Mouse (Mus musculus) MEL (cell line): ENCODE data around the gene Kcna5. TPM values are rescaled to one million over a fixed set of nuclear protein-coding genes. Genes with fewer than 3 reads are reported as not detected.

ENCODE experiments used
- DNase-seq: peaks from one replicate; pipeline ENCODE4 v3.0.0; 2011; ENCODE audit warnings: low read depth, low spot score
- H3K27ac ChIP-seq: 2 replicates; pipeline ENCODE4 v1.5.1; 2012; ENCODE audit warnings: low read depth, mild to moderate bottlenecking, control low read depth, low read length, moderate library complexity; ENCODE audit not compliant: control insufficient read depth
- H3K27me3 ChIP-seq, 2 experiments: fragments of 150-350 bp in 1 of 2; sonication (generic) in 1 of 2; 2 replicates each; pipeline ENCODE4 v1.6.1; 2012; ENCODE audit warnings: low read length in 2 of 2, mild to moderate bottlenecking in 2 of 2, improper control_type of control experiment in 1 of 2, moderate library complexity in 1 of 2; ENCODE audit not compliant: insufficient read depth in 2 of 2, control insufficient read depth in 1 of 2
- H3K36me3 ChIP-seq, 2 experiments: 2 replicates each; pipeline ENCODE4 v1.6.1; 2012 to 2014; ENCODE audit warnings: low read length in 2 of 2, improper control_type of control experiment in 1 of 2, inconsistent platforms in 1 of 2, mild to moderate bottlenecking in 1 of 2; ENCODE audit not compliant: insufficient read depth in 2 of 2, control insufficient read depth in 1 of 2
- H3K4me1 ChIP-seq, 2 experiments: fragments of 150-350 bp in 1 of 2; sonication (generic) in 1 of 2; 2 replicates each; pipeline ENCODE4 v1.6.1; 2012; ENCODE audit warnings: low read length in 2 of 2, improper control_type of control experiment in 1 of 2, mild to moderate bottlenecking in 1 of 2; ENCODE audit not compliant: insufficient read depth in 2 of 2, control insufficient read depth in 1 of 2
- H3K4me3 ChIP-seq, 2 experiments: fragments of 150-350 bp in 1 of 2; sonication (generic) in 1 of 2; 2 replicates each; pipeline ENCODE4 v1.5.1; 2012; ENCODE audit warnings: low read depth in 2 of 2, low read length in 2 of 2, mild to moderate bottlenecking in 2 of 2, moderate library complexity in 2 of 2, control low read depth in 1 of 2, improper control_type of control experiment in 1 of 2; ENCODE audit not compliant: control insufficient read depth in 1 of 2, insufficient read depth in 1 of 2
- H3K79me2 ChIP-seq: 2 replicates; pipeline ENCODE4 v1.6.1; 2012; ENCODE audit warnings: mild to moderate bottlenecking, low read length, moderate library complexity; ENCODE audit not compliant: control insufficient read depth, poor library complexity, insufficient read depth
- H3K9ac ChIP-seq: 2 replicates; pipeline ENCODE4 v1.6.1; 2012; ENCODE audit warnings: low read depth, mild to moderate bottlenecking, control low read depth, low read length, moderate library complexity; ENCODE audit not compliant: control insufficient read depth, poor library complexity, severe bottlenecking
- H3K9me3 ChIP-seq: fragments of 150-350 bp; sonication (generic); replicated peaks from 2 replicates; pipeline ENCODE4 v1.6.1; 2012; ENCODE audit warnings: mild to moderate bottlenecking, low read length, improper control_type of control experiment, moderate library complexity; ENCODE audit not compliant: insufficient read depth
- BHLHE40 ChIP-seq: IDR thresholded peaks from 2 replicates; pipeline ENCODE4 v1.6.1; 2012; ENCODE audit warnings: low read depth, mild to moderate bottlenecking, inconsistent platforms, low read length, improper control_type of control experiment, borderline replicate concordance
- CTCF ChIP-seq, 3 experiments: IDR thresholded peaks in 2 of 3; conservative IDR thresholded peaks in 1 of 3; 2 replicates each; pipeline ENCODE4 v1.5.1; 2011 to 2012; ENCODE audit warnings: low read length in 3 of 3, low read depth in 2 of 3, mild to moderate bottlenecking in 2 of 3, improper control_type of control experiment in 1 of 3, inconsistent platforms in 1 of 3, mixed read lengths in 1 of 3, moderate library complexity in 1 of 3; ENCODE audit not compliant: control insufficient read depth in 1 of 3, insufficient read depth in 1 of 3, poor library complexity in 1 of 3, severe bottlenecking in 1 of 3
- E2F4 ChIP-seq: IDR thresholded peaks from 2 replicates; pipeline ENCODE4 v1.6.1; 2011; ENCODE audit warnings: low read depth, low read length, improper control_type of control experiment, borderline replicate concordance
- EP300 ChIP-seq, 2 experiments: IDR thresholded peaks; 2 replicates each; pipeline ENCODE4 v1.6.1; 2011; ENCODE audit warnings: improper control_type of control experiment in 2 of 2, low read length in 2 of 2, low read depth in 1 of 2, mild to moderate bottlenecking in 1 of 2
- ETS1 ChIP-seq: IDR thresholded peaks from 2 replicates; pipeline ENCODE4 v1.6.1; 2012; ENCODE audit warnings: low read depth, mild to moderate bottlenecking, inconsistent platforms, low read length, improper control_type of control experiment, moderate library complexity
- GABPA ChIP-seq: IDR thresholded peaks from 2 replicates; pipeline ENCODE4 v1.6.1; 2012; ENCODE audit warnings: low read depth, mild to moderate bottlenecking, inconsistent platforms, low read length, improper control_type of control experiment, moderate library complexity
- HCFC1 ChIP-seq: IDR thresholded peaks from 2 replicates; pipeline ENCODE4 v1.6.1; 2012; ENCODE audit warnings: low read depth, mild to moderate bottlenecking, inconsistent platforms, low read length, improper control_type of control experiment, moderate library complexity
- JUND ChIP-seq: IDR thresholded peaks from 2 replicates; pipeline ENCODE4 v1.6.1; 2011; ENCODE audit warnings: low read depth, mild to moderate bottlenecking, improper control_type of control experiment, low read length
- MAFK ChIP-seq: IDR thresholded peaks from 2 replicates; pipeline ENCODE4 v1.6.1; 2011; ENCODE audit warnings: low read depth, mild to moderate bottlenecking, low read length, improper control_type of control experiment, borderline replicate concordance
- MEF2A ChIP-seq: IDR thresholded peaks from 2 replicates; pipeline ENCODE4 v1.6.1; 2014; ENCODE audit warnings: low read depth, mild to moderate bottlenecking, inconsistent platforms, low read length, improper control_type of control experiment; ENCODE audit not compliant: poor library complexity, insufficient replicate concordance, severe bottlenecking; ENCODE audit errors: extremely low read depth
- MXI1 ChIP-seq: IDR thresholded peaks from 2 replicates; pipeline ENCODE4 v1.6.1; 2011; ENCODE audit warnings: mild to moderate bottlenecking, low read depth, low read length, improper control_type of control experiment
- NELFE ChIP-seq: IDR thresholded peaks from 2 replicates; pipeline ENCODE4 v1.6.1; 2011; ENCODE audit warnings: low read depth, low read length, improper control_type of control experiment
- POLR2AphosphoS5 ChIP-seq: IDR thresholded peaks from 2 replicates; pipeline ENCODE4 v1.6.1; 2012; ENCODE audit warnings: low read depth, borderline replicate concordance, mild to moderate bottlenecking, inconsistent platforms, low read length, moderate library complexity, mixed read lengths
- RCOR1 ChIP-seq: IDR thresholded peaks from 2 replicates; pipeline ENCODE4 v1.6.1; 2012; ENCODE audit warnings: low read depth, mild to moderate bottlenecking, inconsistent platforms, low read length, improper control_type of control experiment
- SMC3 ChIP-seq: IDR thresholded peaks from 2 replicates; pipeline ENCODE4 v1.6.1; 2011; ENCODE audit warnings: low read depth, low read length, improper control_type of control experiment
- TAL1 ChIP-seq: IDR thresholded peaks from 2 replicates; pipeline ENCODE4 v1.6.1; 2012; ENCODE audit warnings: mild to moderate bottlenecking, inconsistent platforms, low read length, moderate library complexity, mixed read lengths
- UBTF ChIP-seq: IDR thresholded peaks from 2 replicates; pipeline ENCODE4 v1.6.1; 2012; ENCODE audit warnings: low read depth, mild to moderate bottlenecking, inconsistent platforms, low read length, improper control_type of control experiment, moderate library complexity, borderline replicate concordance; ENCODE audit not compliant: insufficient read depth
- USF1 ChIP-seq: IDR thresholded peaks from 2 replicates; pipeline ENCODE4 v1.6.1; 2014; ENCODE audit warnings: low read depth, mild to moderate bottlenecking, inconsistent platforms, low read length, improper control_type of control experiment, moderate library complexity
- ZMIZ1 ChIP-seq: IDR thresholded peaks from 2 replicates; pipeline ENCODE4 v1.6.1; 2012; ENCODE audit warnings: low read depth, mild to moderate bottlenecking, inconsistent platforms, low read length, improper control_type of control experiment, moderate library complexity
- ZNF384 ChIP-seq: IDR thresholded peaks from 2 replicates; pipeline ENCODE4 v1.6.1; 2012; ENCODE audit warnings: low read depth, mild to moderate bottlenecking, inconsistent platforms, low read length, improper control_type of control experiment
- polyA plus RNA-seq, 2 experiments: library from polyadenylated mRNA; stranded (reverse) in 1 of 2; unstranded in 1 of 2; fragments of >175 nt in 1 of 2; fragments of >200 nt in 1 of 2; gene quantifications; 2 replicates each; pipeline versions ENCODE4 v1.2.1 to v1.2.4; 2012; ENCODE audit warnings: low replicate concordance in 2 of 2, low read depth in 1 of 2; ENCODE audit not compliant: insufficient read length in 2 of 2, insufficient read depth in 1 of 2, missing spikeins in 1 of 2
- total RNA-seq: library from RNA; depleted of rRNA; stranded (reverse); fragments of 300-350 nt; gene quantifications from 2 replicates; pipeline ENCODE4 v1.2.3, GENCODE M21; 2012

Gene Kcna5
- total and polyA plus RNA-seq, 3 experiments = not detected

DNA sequence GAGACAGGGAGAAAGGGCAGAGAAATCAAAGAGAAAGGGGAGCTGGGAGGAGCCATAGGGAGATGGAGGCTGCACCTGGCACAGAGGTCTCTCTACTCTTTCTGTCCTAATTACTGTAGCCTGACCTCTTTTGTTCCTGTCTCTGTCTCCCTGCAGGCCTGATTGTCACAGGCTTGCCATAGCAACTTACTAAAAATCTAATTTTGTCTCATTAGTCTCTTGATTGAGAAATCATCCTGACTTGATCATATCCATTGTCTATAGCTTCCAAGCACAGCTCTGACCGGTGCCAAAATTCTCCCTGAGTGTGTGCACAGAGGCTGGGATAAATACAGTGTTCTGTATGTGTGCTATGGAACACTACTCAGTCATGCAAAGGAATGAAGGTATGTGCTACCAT, 25.5 kb upstream of the Kcna5 start:
- Histone ChIP-seq H3K36me3 (no peaks in the 10 kb centered on the region), H3K27me3 (no peaks in the 10 kb centered on the region), H3K9me3 (no peaks in the 10 kb centered on the region), H3K9ac (no peak overlapping the region), H3K27ac (no peak overlapping the region), H3K79me2 (no peaks in the 10 kb centered on the region), H3K4me1 (no peaks in the 10 kb centered on the region), H3K4me3 (no peak overlapping the region)
- TF ChIP-seq USF1 = no peak
- no peak for TF ChIP-seq NELFE
- no peak for TF ChIP-seq GABPA
- no peak for TF ChIP-seq E2F4
- no peak for TF ChIP-seq SMC3
- no peak for TF ChIP-seq BHLHE40
- TF ChIP-seq CTCF (IDR thresholded peaks at IDR 0.05 in 2 of 3, conservative IDR thresholded peaks at IDR 0.05 in 1 of 3; ENCODE audit: control insufficient read depth in 1 of 3, insufficient read depth in 1 of 3, low read depth in 2 of 3, low read length in 3 of 3, poor library complexity in 1 of 3, severe bottlenecking in 1 of 3) = no peak
- TF ChIP-seq TAL1 = no peak
- TF ChIP-seq HCFC1 = no peak
- no peak for TF ChIP-seq MEF2A
- no peak for TF ChIP-seq RCOR1
- DNase-seq = no peak

DNA sequence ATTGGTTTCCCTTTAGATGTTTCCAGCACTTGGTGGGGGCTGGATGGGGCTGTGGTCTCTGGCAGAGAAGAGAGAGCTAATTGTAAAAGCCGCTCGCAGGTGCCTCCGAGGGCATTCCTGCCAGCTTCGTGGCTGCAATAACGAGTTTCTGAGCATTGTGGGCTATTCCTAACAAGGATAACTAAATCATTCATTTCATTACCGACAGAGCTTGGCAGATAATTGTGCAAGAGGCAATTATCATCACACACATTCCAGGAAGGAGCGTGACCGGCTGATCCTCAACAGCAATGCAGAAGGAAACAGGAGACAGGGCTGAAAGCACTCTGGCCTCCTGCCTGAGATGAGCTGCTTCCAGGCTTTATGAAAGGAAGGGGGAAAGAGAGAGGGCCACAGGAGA, 24.8 kb upstream of the Kcna5 start:
- no peaks in the 10 kb centered on the region for H3K79me2 ChIP-seq
- no peaks in the 10 kb centered on the region for H3K4me1 ChIP-seq
- no peaks in the 10 kb centered on the region for H3K27me3 ChIP-seq
- no peak overlapping the region for H3K9ac ChIP-seq
- DNase-seq = no peak
- H3K36me3 ChIP-seq = no peaks in the 10 kb centered on the region
- H3K4me3 ChIP-seq = no peak overlapping the region
- no peaks in the 10 kb centered on the region for H3K9me3 ChIP-seq
- TF ChIP-seq USF1 = no peak
- TF ChIP-seq ZNF384 = no peak
- no peak for TF ChIP-seq ETS1
- TF ChIP-seq POLR2AphosphoS5 = no peak
- TF ChIP-seq EP300 (IDR thresholded peaks at IDR 0.05; ENCODE audit: low read depth in 1 of 2, low read length in 2 of 2) = no peak
- TF ChIP-seq JUND = no peak
- TF ChIP-seq MEF2A = no peak
- TF ChIP-seq MAFK = no peak
- TF ChIP-seq SMC3 = no peak
- TF ChIP-seq ZMIZ1 = no peak
- TF ChIP-seq MXI1 = no peak
- TF ChIP-seq BHLHE40 = no peak
- no peak for TF ChIP-seq UBTF
- no peak overlapping the region for H3K27ac ChIP-seq
